Mouse (Mus musculus) adrenal gland, adult 2 months (tissue): Measurements from ENCODE around the gene Apeh. TPM values are rescaled to one million over a fixed set of nuclear protein-coding genes. Genes with fewer than 3 reads are reported as not detected.

Source experiments
- DNase-seq: peaks from one replicate; pipeline ENCODE4 v3.0.0; 2021
- microRNA-seq, 2 experiments: library from miRNA; unstranded; fragments of <30 nt; microRNA quantifications; one replicate each; pipeline ENCODE4 v1.2.0; 2021
- polyA plus RNA-seq: library from polyadenylated mRNA; depleted of rRNA; stranded (reverse); fragments of >200 nt; gene quantifications from 2 replicates; pipeline ENCODE4 v1.2.3, GENCODE M21; 2012; rRNA removed
- total RNA-seq, 2 experiments: library from RNA; stranded (reverse); gene quantifications; 2 replicates each; pipeline ENCODE4 v1.2.3; 2021

Apeh gene
- total and polyA plus RNA-seq, 3 experiments, result 90.2 to 121 (median 91.6) TPM

DNA sequence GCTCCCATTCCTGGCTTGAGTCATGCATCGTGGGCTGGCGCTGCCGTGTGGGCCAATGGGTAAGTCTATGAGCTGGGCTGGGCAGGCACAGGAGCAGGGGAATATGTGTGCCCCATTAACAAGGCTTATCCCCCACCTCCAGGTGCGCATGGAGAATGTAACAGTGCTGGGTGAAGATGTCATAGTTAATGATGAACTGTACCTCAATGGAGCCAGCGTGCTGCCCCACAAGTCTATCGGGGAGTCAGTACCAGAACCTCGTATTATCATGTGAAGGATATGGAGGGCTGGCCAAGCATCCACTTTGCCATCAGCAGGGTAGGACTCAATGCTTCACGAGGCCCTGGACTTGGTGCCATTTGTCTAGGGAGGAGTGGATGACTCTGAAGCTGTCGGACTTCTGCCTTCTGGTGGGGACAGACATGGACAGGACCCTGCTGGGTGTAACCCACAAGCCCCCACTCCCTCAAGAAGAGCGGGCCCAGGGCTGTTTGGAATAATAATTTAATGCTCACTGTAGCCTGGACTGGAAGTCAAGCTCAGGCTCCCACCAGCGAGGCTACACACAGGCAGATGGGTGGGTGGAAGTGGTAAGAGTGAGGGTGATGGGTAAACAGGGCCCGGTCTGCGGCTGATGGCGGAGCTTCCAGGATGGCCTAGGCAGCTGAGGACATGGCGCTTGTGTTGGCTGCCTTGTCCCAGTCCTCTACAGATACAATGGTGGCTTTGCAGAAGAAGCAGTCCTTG is 43.0 kb downstream of the Apeh start:
- no peak for DNase-seq

DNA sequence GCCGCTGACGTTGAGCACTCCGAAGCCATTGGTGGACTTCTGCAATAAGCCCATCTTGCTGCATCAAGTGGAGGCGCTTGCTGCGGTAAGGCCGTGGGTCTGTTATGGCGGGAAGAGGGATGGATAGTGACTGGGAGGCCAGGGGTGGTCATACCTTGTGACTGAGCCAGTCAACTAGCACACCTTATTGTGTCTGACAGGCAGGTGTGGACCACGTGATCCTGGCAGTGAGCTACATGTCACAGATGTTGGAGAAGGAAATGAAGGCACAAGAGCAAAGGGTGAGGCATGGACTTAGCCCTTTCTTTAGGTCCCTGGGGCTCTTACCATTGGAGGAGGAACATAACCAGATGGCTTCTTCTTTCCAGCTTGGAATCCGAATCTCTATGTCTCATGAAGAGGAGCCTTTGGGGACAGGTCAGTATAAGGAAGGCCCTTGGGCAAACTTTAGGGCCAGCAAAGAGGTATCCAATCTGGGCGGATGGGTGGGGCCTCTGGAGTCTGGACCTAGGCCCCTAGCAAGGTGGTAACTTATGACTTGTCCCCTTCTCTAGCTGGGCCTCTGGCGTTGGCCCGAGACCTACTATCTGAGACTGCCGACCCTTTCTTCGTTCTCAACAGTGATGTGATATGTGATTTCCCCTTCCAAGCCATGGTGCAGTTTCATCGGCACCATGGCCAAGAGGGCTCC is 44.7 kb downstream of the Apeh start:
- DNase-seq, result no peak

GRCm38 (mm10) chr9:108049016-108049455 is 45.4 kb downstream of the Apeh start, which contains the start of gene Gmppb:
Gene Gmppb, plus strand, starts transcription at chr9:108049242.
- DNase-seq, result peak; percentile 98

GRCm38 (mm10) chr9:108048566-108048955 is 45.8 kb downstream of the Apeh start:
- DNase-seq, result no peak

DNA sequence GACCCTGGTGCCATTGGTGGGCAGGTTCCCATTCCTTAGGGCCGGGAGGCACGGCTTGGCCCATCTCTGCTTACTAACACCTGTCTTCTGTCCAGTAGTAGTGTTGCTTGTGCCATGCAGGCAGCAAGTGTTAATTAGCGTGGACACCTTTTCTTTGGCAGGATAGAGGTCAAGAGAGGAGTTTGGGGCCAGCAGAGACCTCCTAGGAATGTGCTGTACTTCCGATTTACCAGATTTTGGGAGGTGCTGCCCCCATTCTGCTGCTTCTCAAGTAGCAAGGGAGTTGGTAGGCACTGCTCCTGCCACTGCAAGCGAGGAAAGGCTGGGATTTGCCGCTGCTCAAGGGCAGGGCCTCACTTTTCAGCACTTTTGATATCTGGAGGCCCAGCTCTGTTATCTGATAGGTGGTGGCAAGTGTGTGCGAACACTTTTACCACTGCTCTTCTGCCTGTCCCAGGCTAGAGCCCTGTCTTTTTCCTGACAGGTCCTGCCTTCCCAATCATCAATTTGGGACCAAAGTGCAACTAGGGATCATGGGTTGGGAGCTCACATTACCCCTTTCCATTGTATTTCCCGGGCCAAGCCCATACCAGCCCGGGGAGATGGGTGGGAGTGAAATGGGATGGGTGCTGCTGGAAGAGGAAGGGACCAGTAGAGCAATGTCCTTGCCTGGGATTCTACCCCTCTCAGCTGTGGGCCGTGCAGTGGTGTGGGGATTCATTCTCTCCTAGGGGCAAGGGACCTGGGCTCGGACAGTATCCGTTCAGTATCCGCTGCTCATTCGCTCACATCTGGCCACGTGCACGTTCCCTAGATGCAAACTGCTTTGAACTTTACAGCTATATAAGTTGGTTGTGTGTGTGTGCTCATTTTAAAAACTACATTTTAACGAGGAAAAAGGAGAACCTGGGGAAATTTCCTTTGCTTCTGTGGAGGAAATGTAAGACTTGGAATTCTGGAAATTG is 46.5 kb downstream of the Apeh start:
- DNase-seq, result no peak

- no peak for DNase-seq
These were observed 47.8 kb downstream of the Apeh start for GRCm38 (mm10) chr9:108046582-108046981.

DNA sequence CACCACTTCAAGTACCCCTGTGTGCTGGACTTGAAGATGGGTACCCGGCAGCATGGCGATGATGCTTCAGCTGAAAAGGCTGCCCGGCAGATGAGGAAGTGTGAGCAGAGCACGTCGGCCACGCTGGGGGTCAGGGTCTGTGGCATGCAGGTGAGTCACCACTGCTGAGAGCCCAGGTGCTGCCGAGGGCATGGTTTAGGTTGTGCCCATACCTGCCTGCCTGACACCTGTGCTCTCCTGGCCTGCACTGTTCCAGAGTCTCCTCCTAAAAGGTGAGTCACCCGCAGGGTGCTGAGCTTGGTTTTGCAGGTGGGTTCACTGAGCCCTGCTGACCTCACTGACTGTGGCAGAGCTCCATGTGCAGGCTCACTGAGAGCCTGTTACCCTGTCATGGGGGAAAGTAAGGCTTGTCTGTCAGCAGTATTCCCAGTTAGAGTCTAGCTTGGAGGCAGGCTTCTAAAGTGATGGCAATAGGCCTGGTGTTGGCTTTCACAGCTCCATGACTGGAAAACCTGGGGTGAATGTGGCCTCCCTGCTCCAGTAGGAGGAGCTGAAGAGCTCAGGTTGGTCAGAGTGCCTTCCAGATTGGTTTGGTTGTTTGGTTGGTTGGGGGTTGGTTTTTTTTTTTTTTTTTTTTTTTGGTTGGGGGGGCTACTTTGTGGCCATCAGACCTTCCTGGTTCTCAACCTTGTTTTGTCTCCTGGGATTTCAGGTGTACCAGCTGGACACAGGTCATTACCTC is 49.5 kb downstream of the Apeh start:
- DNase-seq, result no peak

Small RNA genes within 50 kb of the gene (microRNA-seq; reads per million reads assigned to microRNA genes)
- 0 reads per million in 2 experiments for gene Gm47303
- gene Mir7088, result 0 reads per million in 2 experiments

Other genes starting within 250 kb of the Apeh start
- gene Rbm6, start 221.4 kb downstream of the Apeh start, total RNA-seq, result 10 to 100 TPM; 40.3 to 47.8 TPM
- 11.8 and 15.3 TPM in 2 replicates for gene Rbm6, start 221.4 kb downstream of the Apeh start, polyA plus RNA-seq
- 10 to 100 TPM; 19.2 to 20.5 TPM for gene Mon1a, start 206.5 kb downstream of the Apeh start, total RNA-seq
- 41.3 and 42.9 TPM in 2 replicates for gene Mon1a, start 206.5 kb downstream of the Apeh start, polyA plus RNA-seq
- gene Mst1r, start 187.7 kb downstream of the Apeh start, total RNA-seq, result 1 to 10 TPM; 7.4 to 8.1 TPM
- 34.0 and 41.0 TPM in 2 replicates for gene Mst1r, start 187.7 kb downstream of the Apeh start, polyA plus RNA-seq
- gene Actl11, start 166.1 kb downstream of the Apeh start, total RNA-seq, result not detected
- not detected in 2 replicates for gene Actl11, start 166.1 kb downstream of the Apeh start, polyA plus RNA-seq
- 1 to 10 TPM; 2.9 to 5.2 TPM for gene Camkv, start 158.9 kb downstream of the Apeh start, total RNA-seq
- 7.8 and 9.5 TPM in 2 replicates for gene Camkv, start 158.9 kb downstream of the Apeh start, polyA plus RNA-seq
- gene Traip, start 144.5 kb downstream of the Apeh start, total RNA-seq, result 1 to 10 TPM; 2.1 to 2.5 TPM
- 0.61 and 0.72 TPM in 2 replicates for gene Traip, start 144.5 kb downstream of the Apeh start, polyA plus RNA-seq
- 10 to 100 TPM; 10.6 to 22.1 TPM for gene Uba7, start 119.1 kb downstream of the Apeh start, total RNA-seq
- 35.4 and 39.9 TPM in 2 replicates for gene Uba7, start 119.1 kb downstream of the Apeh start, polyA plus RNA-seq
- under 1 TPM in 1 of 2 experiments, not detected in 1; 0.38 TPM for gene Gm20661, start 111.5 kb downstream of the Apeh start, total RNA-seq
- gene Gm20661, start 111.5 kb downstream of the Apeh start, polyA plus RNA-seq, result 0.12 and 0.20 TPM in 2 replicates
- gene Inka1, start 108.7 kb downstream of the Apeh start, total RNA-seq, result 1 to 10 TPM; 2.4 to 7.8 TPM
- gene Inka1, start 108.7 kb downstream of the Apeh start, polyA plus RNA-seq, result 11.6 and 19.0 TPM in 2 replicates
- gene Cdhr4, start 102.1 kb downstream of the Apeh start, total RNA-seq, result under 1 TPM; 0.63 to 0.66 TPM
- 1.5 and 2.8 TPM in 2 replicates for gene Cdhr4, start 102.1 kb downstream of the Apeh start, polyA plus RNA-seq
- gene Gm20662, start 98.3 kb downstream of the Apeh start, total RNA-seq, result under 1 TPM in 1 of 2 experiments, not detected in 1; 0.20 TPM
- 0.62 and 1.3 TPM in 2 replicates for gene Gm20662, start 98.3 kb downstream of the Apeh start, polyA plus RNA-seq
- gene Ip6k1, start 92.1 kb downstream of the Apeh start, total RNA-seq, result 100 to 1,000 TPM; 115 to 139 TPM
- 217 and 231 TPM in 2 replicates for gene Ip6k1, start 92.1 kb downstream of the Apeh start, polyA plus RNA-seq
- 10 to 100 TPM; 17.8 to 32.4 TPM for gene Gmppb, start 45.4 kb downstream of the Apeh start, total RNA-seq
- gene Gmppb, start 45.4 kb downstream of the Apeh start, polyA plus RNA-seq, result 8.6 and 10.7 TPM in 2 replicates
- 1 to 10 TPM; 4.4 to 4.5 TPM for gene Amigo3, start 41.4 kb downstream of the Apeh start, total RNA-seq
- gene Amigo3, start 41.4 kb downstream of the Apeh start, polyA plus RNA-seq, result 6.6 and 9.4 TPM in 2 replicates
- gene Mst1, start 14.2 kb downstream of the Apeh start, total RNA-seq, result under 1 TPM; 0.17 to 0.86 TPM
- gene Mst1, start 14.2 kb downstream of the Apeh start, polyA plus RNA-seq, result 0.23 and 0.44 TPM in 2 replicates
- gene Rnf123, start 11.3 kb downstream of the Apeh start, total RNA-seq, result 10 to 100 TPM; 65.5 to 66.0 TPM
- 88.9 and 93.6 TPM in 2 replicates for gene Rnf123, start 11.3 kb downstream of the Apeh start, polyA plus RNA-seq
- 1 to 10 TPM; 5.0 to 5.2 TPM for gene Bsn, start 95.8 kb upstream of the Apeh start, total RNA-seq
- gene Bsn, start 95.8 kb upstream of the Apeh start, polyA plus RNA-seq, result 4.1 and 4.3 TPM in 2 replicates
- gene Dag1, start 169.4 kb upstream of the Apeh start, total RNA-seq, result 100 to 1,000 TPM; 143 to 148 TPM
- 59.3 and 86.5 TPM in 2 replicates for gene Dag1, start 169.4 kb upstream of the Apeh start, polyA plus RNA-seq
- 10 to 100 TPM; 17.5 to 24.9 TPM for gene Nicn1, start 195.8 kb upstream of the Apeh start, total RNA-seq
- 16.6 and 18.8 TPM in 2 replicates for gene Nicn1, start 195.8 kb upstream of the Apeh start, polyA plus RNA-seq
- gene Amt, start 202.2 kb upstream of the Apeh start, total RNA-seq, result 1 to 10 TPM; 3.3 to 5.5 TPM
- 2.2 and 2.6 TPM in 2 replicates for gene Amt, start 202.2 kb upstream of the Apeh start, polyA plus RNA-seq
- gene Rhoa, start 211.5 kb upstream of the Apeh start, total RNA-seq, result 100 to 1,000 TPM; 355 to 363 TPM
- gene Rhoa, start 211.5 kb upstream of the Apeh start, polyA plus RNA-seq, result 169 and 187 TPM in 2 replicates
- gene Tcta, start 211.6 kb upstream of the Apeh start, total RNA-seq, result 10 to 100 TPM; 31.3 to 56.7 TPM
- gene Tcta, start 211.6 kb upstream of the Apeh start, polyA plus RNA-seq, result 42.8 and 46.3 TPM in 2 replicates
- gene Gpx1, start 244.3 kb upstream of the Apeh start, total RNA-seq, result 100 to 1,000 TPM; 694 to 927 TPM
- 1,573 and 1,924 TPM in 2 replicates for gene Gpx1, start 244.3 kb upstream of the Apeh start, polyA plus RNA-seq